Mouse (Mus musculus): ENCODE measurements at regions not wholly inside any gene's neighbourhood (a gene's known extent, or its start where the extent isn't known, plus 50 kb on each side); places are given as distances from the start of the nearest gene placed in this dataset.

DNA sequence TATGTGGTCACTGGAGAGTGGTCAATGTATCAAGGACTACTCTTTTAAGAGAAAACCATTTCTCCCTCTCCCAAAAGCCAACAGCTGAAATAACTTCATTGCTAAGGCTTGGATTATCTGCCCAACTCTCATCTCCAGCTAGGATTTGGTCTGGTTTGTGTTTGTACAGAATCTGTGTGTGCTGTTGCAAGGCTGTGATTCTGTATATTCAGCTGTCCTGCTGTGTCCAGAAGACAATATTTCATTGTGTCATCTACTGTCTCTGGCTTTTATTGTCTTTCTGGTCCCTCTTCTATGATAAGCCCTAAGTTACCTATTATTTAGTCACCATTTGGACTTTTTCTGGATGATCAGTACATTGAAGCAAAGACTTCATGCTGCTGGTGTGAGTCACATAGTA lies 110.9 kb downstream of the Cenpc1 start:
- DNase-seq = no peak

DNA sequence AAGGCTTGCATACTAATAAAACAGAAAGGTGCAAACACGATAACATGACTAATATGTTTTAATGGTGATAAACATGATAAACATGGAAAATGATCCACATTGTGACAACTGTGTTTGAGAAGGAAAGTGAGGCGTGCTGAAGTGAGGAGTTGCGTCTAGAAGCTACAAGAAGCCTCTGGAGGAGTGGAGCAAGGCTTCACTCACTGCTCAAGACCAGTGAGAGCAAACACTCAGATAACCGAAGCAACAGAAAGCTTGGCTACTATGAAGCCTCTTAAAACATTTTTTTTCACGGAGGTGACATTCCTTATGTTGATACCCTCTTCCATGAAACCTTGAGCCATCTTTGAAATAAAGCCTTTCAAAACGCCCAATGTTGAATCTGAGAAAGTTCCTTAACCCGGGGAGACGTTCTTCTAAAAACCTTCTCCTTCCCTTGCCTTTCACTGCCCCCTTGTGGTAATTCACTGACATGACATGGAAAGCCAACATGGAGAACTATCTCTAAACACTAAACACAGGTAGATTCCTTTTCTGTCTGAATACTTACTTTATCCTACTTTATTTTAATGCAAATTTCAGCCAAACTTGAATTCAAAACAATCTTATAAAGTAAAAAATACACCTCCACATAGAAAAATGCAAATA lies 128.6 kb downstream of the Cenpc1 start:
- no peak for DNase-seq

DNA sequence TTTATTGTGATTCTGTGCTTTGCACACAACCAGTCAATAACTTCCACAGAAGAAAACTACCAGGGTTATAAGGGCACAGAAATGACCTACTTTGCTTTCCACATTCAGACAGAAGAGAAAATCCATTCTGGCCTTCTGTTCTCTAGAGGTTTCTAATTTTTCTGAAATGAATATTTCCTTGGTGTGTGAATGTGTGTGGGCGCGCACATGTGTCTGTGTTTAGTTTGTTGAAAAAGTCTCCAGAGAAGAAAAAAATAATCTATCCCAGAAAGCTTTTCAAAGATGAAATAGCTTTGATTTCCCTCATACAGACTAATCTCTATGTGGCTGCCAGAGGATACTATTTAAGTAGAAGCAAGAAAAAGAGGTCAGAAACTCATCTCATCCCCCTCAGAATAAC lies 147.1 kb downstream of the Cenpc1 start:
- no peak for DNase-seq

DNA sequence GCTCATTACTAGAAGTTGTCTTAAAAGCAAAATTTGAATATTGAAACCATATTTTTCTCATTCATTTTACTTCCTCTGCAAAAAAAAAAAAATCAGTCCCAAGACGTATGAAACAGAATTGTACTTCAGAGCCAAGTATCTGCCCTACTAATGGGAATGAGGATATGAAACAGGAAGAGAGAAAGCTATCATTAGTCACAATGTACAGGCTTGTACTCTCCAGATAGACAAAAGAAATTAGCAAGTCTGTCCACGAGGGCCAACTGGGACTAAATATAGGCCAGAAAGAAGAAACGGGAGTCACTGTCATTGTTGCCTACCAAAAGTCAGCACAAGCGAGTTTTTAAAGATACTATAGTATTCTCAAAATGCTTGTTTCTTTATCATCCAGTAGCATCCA lies 150.4 kb downstream of the Cenpc1 start:
- DNase-seq = no peak

DNA sequence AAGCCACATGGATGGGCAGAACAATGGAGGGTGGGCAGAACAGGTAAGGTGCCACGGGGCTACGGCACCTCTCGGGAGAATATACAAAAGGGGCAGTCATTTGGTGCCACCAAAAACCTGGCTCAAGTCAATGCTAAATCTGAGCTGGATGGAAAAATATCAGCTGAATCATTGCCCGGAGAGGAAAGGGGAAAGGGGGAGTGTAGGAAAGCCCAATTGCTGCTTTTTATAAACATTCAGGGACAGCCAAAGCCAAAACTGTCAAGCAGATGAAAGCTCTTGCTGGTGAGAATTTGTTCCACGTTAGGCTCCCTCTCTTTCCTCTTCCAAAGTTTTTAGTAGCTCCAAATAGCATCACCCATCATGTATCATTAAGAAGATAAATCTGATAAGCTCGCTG lies 168.9 kb downstream of the Cenpc1 start:
- DNase-seq = no peak

DNA sequence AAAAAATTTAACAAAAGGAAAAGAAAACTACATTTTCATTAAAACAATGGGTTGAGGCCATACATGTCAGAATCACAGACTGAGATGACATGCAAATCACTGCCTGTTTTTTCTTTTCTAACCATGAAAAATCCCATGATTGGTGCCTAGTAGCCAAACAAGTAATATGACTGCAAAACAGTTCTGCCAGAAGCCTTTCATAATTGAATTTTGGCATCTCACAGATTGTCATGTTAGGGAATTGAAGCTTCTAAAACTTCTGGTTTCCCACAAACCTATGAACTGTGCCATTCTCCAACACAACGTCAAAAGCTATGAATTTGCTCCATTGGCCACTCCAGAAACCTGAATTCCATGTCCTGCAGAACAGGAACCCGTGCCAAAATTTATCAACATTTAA lies 169.6 kb downstream of the Cenpc1 start:
- DNase-seq = no peak

DNA sequence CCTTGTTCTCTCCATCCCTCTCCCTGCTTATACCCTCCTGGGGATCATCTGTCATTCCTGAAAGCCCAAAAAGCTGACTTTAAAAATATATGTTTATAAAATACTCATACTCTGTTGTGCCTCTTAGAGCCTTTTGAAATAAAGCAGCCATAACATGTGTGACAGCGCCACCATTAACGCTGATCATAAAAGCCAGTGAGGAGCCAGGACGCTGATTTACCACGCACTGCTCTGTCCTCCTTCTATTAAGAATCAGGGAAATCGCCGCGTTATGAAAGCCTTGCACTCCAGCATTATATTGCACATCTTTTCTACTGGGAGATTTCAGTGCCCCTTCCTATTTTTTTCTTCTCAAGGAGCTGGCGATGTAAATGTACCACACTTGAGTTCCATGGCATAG lies 195.1 kb downstream of the Cenpc1 start:
- DNase-seq = no peak

DNA sequence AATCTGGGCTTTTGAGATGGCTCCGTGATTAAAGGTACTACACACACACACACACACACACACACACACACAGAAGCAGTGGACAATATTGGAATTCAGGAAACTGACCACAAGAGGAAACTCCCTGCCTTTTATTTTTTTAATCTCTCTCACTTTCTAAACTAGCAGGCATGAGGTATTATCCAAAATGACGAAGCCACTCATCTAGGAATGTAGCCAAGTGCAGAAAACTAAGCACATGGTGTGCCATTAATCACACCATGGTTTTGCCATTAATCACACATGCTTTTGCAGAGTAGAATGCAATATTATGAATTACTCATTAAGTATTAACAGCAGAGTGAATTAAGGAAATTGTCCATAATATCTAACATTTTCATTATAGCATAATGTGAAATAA lies 232.8 kb downstream of the Cenpc1 start:
- DNase-seq = no peak

DNA sequence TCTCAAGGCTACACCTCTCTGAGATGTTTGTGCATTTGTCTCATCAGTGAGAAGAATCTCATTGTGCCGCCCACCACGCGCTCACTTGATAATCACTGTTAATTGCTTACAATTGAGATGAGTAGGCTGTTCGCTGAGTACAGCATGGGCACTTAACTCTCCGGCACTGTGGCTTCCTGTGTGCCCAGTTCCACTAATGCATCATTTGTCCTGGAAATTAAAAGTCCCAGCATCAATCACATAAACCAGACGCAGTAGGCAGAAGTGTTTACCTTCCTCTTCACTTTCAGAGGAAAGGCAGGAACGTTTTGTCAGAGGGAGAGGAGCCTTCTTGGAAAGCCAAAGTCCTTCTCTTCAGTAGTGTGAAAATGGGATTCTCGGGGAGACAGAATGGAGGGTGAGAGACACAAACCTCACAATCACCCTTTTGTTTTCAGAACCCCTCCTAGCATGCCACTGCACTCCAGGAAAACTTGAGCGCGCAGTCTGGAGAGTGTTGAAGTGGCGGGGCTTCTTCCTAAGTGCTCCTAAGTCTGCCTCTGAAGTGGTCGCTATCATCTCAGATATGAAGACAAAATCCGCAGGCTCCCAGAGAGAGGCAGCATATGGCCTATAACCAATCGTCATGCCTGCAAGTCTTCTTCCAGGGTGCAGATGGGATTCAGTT lies 269.7 kb downstream of the Cenpc1 start:
- no peak for DNase-seq

DNA sequence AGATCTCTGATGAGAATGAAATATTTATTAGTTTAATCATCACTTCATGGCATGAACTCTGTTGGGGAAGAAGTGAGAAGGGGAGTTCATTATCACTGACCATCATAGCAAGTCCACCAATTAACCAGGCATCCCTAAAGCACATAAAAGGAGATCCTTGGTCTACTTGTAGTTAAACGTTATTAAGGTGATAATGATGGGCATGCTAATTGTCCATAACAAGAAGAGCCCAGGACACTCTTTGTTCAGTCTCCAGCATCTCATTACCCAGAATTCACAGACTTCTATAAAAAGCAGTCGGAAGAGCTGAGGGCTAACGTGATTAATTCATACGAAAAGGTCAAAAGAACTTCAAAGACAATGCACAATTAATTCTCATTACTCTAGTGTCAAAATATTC lies 272.2 kb downstream of the Cenpc1 start:
- no peak for DNase-seq

DNA sequence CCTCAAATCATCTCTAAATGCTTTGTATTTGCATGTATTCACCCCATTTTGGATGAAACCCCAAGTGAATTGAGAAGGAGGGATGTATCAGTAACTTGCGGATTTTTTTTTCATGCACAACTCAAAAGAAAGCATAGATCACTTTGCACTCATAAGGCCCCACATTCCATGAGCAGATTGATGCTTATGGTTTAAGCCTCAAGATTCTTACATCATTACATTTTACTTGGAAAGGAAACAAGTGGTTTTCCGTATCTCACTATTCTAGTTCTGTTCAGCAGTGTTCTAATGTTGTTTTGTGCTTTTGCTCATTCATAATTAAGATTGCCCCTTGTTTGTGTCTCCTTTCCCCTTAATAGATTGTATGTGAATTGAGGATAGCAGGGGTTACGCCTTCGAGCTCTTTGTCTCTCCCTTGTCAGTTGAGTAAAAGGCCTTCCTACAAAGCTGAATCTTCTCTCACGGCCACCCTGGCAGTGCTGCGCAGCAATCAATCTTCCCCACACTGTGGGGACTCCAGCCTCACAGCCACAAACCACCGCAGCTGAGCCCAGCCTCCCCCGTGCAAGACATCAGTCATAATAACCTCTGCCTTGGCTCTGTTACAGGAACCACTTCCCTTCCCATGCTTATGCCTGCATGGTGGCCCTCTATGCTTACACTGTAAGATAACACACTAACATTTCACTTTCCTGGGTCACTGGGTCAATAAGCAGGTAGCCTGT lies 284.5 kb downstream of the Cenpc1 start:
- DNase-seq = no peak

DNA sequence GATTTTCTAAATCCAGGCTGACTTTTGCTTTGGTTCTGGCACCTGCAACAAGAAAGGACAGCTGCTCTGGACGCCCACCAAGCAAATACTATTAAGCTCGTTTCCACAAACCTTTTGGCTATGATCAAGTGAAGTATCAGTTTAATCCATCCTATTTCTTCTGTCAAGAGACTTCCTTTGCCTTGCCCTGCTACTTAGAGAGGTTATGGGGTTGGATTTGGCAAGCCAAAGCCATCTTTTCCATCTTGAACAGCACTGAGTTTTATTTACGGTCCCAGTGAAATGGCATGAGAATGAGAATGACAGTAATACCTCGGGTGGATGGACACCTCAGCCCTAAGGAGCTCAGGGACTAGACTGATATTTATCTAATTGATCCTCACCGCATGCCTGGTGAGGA lies 285.4 kb downstream of the Cenpc1 start:
- DNase-seq = no peak

DNA sequence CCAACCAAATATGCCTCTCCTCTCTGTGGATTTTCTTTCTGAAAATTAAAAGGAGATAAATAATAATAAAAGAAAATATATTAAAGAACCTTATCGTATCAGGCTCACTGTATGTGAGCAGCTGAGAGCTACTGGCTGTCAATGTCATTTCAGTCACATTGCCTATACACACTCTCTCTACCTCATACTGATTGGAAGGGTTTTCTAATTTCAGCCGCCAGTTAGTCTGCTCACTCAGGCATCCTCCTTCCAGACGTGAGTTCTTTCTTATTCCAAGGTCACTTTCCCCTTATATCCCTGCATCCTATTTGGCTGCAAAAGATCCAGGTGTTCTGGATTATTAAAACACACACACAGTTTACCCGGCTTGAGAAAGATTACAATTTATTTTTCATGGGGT lies 286.2 kb downstream of the Cenpc1 start:
- DNase-seq = no peak

DNA sequence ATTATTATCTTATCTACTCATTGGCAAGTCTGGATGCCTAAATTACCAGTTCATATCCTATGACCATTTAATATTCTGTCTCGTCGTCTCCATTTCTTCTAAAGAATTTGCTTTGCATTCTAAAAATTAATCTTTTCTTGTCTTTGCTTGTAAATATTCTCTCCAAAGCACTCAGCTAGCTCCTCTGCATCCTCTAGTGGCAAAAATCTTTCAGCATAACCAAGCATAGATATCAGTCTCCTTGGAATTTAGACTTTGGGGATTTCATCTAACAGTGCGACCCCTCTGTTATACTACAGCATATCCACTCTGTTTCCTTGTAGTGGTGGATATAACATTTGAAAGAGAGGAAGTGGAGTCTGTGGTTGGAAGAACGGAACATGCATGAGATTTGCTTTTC lies 292.7 kb downstream of the Cenpc1 start:
- DNase-seq = no peak

DNA sequence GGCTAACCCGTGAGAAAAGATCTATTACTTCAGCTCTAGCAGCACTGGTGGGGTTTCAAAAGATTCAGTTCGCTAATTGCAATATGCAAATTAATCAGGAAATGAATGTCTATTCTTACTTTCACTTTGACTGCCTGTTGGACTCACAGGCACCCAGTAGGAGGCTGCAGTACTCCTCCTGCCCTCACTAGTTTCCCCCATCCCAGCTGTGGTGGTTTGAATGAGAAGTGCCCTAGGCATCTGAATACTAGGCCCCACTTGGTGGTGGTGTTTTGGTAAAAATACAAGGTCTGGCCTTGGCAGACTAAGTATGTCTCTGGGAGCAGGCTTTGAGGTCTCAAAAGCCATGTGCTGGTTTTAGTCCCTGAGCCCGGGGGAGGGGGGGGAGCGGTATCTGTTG lies 293.3 kb downstream of the Cenpc1 start:
- DNase-seq = no peak

DNA sequence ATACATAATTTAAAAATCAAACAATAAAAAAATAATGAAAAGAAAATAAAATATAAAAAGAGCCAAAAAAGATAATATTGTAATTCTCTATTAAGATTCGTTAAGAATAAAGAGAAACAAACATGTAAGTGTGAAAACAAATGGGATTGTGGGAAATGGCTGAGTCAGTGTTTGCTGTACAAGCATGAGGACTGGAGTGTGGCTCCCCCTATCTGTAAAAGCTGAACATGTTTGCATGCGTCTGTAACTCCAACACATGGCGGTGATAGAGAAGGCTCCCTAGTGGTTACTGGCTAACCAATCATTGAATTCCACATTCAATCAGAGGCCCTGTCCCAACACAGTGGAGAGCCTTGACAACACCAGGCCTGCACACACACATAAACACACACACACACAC lies 298.2 kb downstream of the Cenpc1 start:
- no peak for DNase-seq

DNA sequence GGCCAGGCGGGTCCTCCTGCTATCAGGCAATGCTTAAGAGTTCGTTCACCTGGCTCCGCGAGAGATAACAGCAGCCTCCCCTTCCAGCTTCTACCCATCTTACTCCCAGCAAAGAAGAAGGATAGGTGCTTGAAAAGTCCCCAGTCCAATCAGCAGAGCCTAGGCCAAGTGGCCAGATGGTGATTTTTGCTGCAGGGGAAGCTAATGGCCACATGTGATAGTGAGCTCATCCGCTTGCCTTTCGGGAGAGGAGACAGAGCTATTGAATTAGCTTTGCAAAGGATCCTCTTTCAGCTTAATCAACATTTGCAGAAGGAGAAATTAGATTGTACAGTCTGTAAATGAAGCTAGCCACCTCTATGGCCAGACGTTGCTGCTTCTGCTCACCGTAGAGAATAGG lies 308.7 kb downstream of the Cenpc1 start:
- no peak for DNase-seq

DNA sequence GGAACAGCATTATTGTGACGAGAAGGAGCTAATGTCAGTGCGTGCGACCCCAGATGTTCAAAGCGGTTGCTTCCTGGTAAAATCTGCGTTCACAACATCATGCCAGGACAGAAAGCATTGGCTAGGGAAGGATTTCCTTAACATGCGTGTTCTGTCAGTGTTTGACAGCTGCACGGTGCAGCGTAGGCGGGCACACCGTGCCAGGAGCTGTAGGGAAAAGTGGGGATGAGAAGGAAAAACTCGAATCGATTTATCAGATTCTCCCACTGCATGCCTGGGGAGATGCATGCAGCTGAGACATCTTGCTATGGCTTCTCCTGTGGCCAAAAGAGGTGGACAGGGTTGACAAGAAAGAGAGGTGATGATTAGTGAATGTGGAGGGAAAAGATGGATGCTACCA lies 311.2 kb downstream of the Cenpc1 start:
- DNase-seq = no peak

DNA sequence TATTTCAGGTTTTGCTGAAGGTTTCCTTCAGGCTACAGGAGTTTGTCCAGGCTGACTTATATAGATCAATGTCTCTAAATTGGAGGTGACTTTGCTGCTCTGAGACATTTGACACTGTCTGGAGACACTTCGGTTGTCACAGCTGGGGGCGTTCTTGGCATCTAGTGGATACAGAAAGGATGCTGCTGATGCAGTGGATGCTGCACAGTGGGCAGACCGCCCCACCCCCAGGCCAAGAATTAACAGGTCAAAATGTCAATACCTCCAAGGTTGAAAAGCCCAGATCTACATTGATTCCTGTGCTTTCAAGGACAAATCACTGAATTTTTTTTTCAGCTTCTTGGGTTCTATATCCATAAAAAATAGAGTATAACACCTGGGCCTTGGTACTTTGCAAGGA lies 312.3 kb downstream of the Cenpc1 start:
- DNase-seq = no peak

DNA sequence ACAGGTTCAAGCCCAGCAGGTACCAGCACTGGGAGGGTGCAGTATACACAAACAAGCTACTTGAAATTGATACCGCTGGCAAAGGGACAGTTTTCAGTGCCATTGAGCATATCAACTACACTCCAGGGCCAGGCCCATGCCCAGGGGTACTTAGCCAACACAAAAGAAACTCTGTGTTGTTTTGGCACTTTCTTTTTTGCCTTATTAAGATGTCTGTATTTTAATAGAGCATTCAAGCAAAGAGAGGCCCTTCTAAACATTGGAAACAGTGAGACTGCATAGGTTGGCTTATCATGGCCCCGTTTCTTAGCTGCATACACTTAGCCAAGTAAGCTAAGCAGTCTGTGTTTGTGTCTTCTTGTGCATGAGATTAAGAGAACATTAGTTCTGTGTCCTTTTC lies 313.7 kb downstream of the Cenpc1 start:
- DNase-seq = no peak

DNA sequence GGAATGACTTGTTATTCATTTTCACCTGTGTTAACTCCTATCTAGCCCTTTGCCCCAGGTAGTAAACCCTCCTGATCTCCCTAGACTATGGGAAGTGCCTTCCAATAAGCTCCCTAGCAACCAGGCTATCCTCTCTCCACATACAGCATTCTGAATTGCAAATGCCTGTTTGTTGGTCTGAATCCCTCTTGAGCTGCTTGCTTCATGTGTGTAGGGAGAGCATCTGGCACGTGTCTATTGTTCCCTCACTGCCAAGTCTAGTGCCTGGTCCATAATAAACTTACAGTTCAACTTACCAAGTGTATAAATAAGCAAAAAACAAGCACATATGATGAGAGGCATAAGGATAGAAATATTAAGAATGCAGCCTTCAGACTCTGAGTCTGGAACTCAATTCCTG lies 314.5 kb downstream of the Cenpc1 start:
- DNase-seq = no peak

DNA sequence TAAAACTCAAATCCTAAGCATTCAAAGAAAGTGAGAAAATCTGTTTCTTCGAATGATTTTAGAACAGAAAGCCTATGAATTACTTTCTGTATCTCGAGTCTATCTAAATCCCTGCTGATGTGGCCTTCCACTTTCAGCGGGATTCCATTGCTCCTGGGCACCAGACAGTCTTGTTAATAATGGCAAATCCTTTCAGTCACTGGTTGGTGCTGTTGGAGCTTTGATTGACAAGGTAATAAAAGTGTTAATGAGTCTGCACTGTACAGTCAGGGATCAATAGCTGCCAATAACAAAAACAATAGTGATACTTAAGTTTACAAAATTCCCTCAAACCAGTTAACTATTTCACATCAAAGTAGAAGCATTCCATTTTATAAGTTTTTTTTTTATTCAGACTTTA lies 335.8 kb downstream of the Cenpc1 start:
- no peak for DNase-seq

DNA sequence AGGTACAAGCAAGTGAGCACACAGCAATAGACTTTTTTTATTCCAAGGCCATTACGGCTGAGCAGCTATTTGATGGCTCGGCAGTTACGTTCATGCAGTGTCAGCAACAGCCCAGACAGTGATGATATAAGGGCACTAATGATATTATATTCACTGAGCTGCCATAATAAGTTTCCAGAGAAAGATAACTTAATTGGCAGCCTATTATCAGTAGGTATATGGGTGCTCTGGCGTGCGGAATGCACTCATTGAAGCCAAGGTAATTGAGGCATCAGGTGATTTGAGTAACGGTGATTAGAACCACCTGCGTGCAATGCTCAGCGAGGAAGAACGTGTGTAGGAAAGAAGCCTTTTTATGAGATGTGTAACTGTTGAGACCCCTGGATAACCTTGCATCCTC lies 358.0 kb downstream of the Cenpc1 start:
- DNase-seq = no peak

DNA sequence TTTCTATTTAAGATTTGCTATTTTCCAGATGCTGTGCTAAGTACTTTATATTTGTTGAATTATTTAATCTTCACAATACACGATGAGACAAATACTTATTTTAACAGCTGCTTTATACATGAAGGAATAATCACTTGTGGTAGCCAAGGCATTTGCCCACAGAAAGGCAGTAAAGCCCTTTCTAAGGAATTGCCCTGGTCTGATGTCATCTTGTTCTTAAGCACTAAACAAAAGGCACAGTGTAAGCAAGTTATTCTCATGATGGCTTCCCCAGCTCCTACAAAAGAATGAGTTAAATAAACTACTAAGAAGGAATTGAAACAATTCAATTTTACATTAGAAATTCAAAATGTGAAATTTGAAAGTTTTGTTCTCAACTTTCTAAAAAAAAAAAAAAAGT lies 358.8 kb downstream of the Cenpc1 start:
- DNase-seq = no peak

DNA sequence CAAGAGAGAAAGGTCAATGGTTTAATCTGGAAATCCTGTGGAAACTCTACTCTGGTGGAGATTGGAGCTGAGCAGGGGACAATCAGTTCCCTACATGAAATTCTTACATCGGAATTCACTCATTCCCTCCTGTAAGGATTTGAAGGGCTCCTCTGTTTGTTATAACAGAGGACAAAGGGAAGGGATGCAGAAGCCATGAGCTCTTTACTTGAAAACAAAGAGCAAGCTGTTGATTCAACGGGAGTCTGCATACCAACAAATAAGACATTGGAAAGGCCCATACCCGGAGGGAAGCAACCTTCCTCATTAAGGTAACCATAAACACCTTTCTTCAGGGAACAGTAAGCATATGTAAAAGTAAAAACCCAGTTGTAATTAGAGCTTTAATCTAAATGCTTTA lies 359.3 kb downstream of the Cenpc1 start:
- no peak for DNase-seq

Measured in cerebellum, adult 11-12 months (tissue).